9 mouse cellular contexts compared by ENCODE assay signal in genomic region chr9:106282024-106282423, GRCm38 (mm10). TPM values are rescaled to one million over a fixed set of nuclear protein-coding genes. Genes with fewer than 3 reads are reported as not detected.
DNase-seq lines count a peak whose midpoint lies in the region; ATAC-seq and TF ChIP-seq lines count a peak whose summit lies in the region.
"Had no signal": no experiment of that assay in that cellular context is flagged by ENCODE, and none has a peak within 500 bp of the region (broad histone marks: within the 10 kb centered on the region; RNA-seq: fewer than 3 reads in every experiment).

No protein-coding gene starts in this region.

- peak overlapping the region; percentile 76 for H3K4me2 ChIP-seq in neural tube, embryonic 11.5 days (ENCODE audit: low read depth)
- H3K4me2 ChIP-seq in limb, embryonic 14.5 days (replicated peaks; ENCODE audit: low read depth, low read length, severe bottlenecking) = peak overlapping the region; percentile 91
- peak overlapping the region; percentile 90 for H3K4me2 ChIP-seq in stomach, embryonic 16.5 days (ENCODE audit: low read depth, low read length)

- intact Hi-C loops in gastrocnemius, postnatal 36 days (cut with DNase I) = loop anchor here (5.0 kb wide), 1 partner anchor 125 kb away; the partner anchor contains the start of gene Glyctk

- no peak for DNase-seq in neural tube, embryonic 11.5 days (ENCODE audit: low spot score)
- DNase-seq in neural tube, embryonic 10.5 days (ENCODE audit: extremely low spot score, low spot score) = no peak
- DNase-seq in limb, embryonic 14.5 days (ENCODE audit: low spot score) = no peak
- DNase-seq in gastrocnemius, postnatal 36 days = no peak
- DNase-seq in right cerebral cortex, adult 2 months (ENCODE audit: low spot score in 2 of 2) = no peak
- DNase-seq: kidney, postnatal 10 days had no signal

- peaks cover 26% of the 10 kb centered on the region for H3K4me1 ChIP-seq in erythroblast, embryonic 14.5 days (ENCODE audit: control insufficient read depth)
- peaks cover 5% of the 10 kb centered on the region; the same call in 1 of the 2 replicates for H3K4me1 ChIP-seq in neural tube, embryonic 11.5 days (ENCODE audit: control insufficient read depth, insufficient read depth, low read length)
- H3K4me1 ChIP-seq in limb, embryonic 14.5 days (ENCODE audit: control insufficient read depth, insufficient read depth, low read length) = peaks cover 9% of the 10 kb centered on the region; the same call in 1 of the 2 replicates
- H3K4me1 ChIP-seq in stomach, embryonic 16.5 days (ENCODE audit: control insufficient read depth, insufficient read depth, low read length) = peaks cover 13% of the 10 kb centered on the region

- 80% methylated on average over 3 of the region's 3 CpGs for WGBS in neural tube, embryonic 11.5 days
- 73% methylated on average over 3 of the region's 3 CpGs for WGBS in limb, embryonic 14.5 days
- 63% methylated on average over 3 of the region's 3 CpGs for WGBS in stomach, embryonic 16.5 days

- TF ChIP-seq POLR2A in limb, embryonic 14.5 days (IDR thresholded peaks at IDR 0.05; ENCODE audit: borderline replicate concordance, extremely low read depth, insufficient read depth, insufficient read length) = no peak

- peaks cover 40% of the 10 kb centered on the region for H3K36me3 ChIP-seq in erythroblast, embryonic 14.5 days (ENCODE audit: control insufficient read depth)
- peaks cover 2% of the 10 kb centered on the region; the same call in 1 of the 2 replicates for H3K36me3 ChIP-seq in neural tube, embryonic 11.5 days (ENCODE audit: control insufficient read depth, insufficient read depth, low read length)
- peaks cover 12% of the 10 kb centered on the region for H3K36me3 ChIP-seq in limb, embryonic 14.5 days (ENCODE audit: control insufficient read depth, insufficient read depth, low read length)
- no peaks in the 10 kb centered on the region for H3K36me3 ChIP-seq in stomach, embryonic 16.5 days (ENCODE audit: control insufficient read depth, insufficient read depth, low read length)

- H3K27ac ChIP-seq in neural tube, embryonic 11.5 days (ENCODE audit: low read depth, low read length) = no peak overlapping the region
- H3K27ac ChIP-seq in limb, embryonic 14.5 days (replicated peaks; ENCODE audit: low read depth, low read length) = no peak overlapping the region
- H3K27ac ChIP-seq in stomach, embryonic 16.5 days (ENCODE audit: low read length) = no peak overlapping the region

- H3K9ac ChIP-seq in neural tube, embryonic 11.5 days (ENCODE audit: low read length) = no peak overlapping the region; the same call in 1 of the 2 replicates
- H3K9ac ChIP-seq in limb, embryonic 14.5 days (ENCODE audit: low read depth, low read length, severe bottlenecking) = peak overlapping the region; percentile 56
- peak overlapping the region; percentile 73; the same call in 1 of the 2 replicates for H3K9ac ChIP-seq in stomach, embryonic 16.5 days (ENCODE audit: low read length)

- no peak for ATAC-seq in erythroblast, adult 5-6 weeks (replicated peaks; ENCODE audit: low FRiP score, poor library complexity, severe bottlenecking)
- no peak for ATAC-seq in neural tube, embryonic 11.5 days (ENCODE audit: insufficient read depth, low FRiP score, low TSS enrichment)
- ATAC-seq in limb, embryonic 14.5 days (ENCODE audit: low FRiP score, low read depth) = no peak
- ATAC-seq in stomach, embryonic 16.5 days (ENCODE audit: insufficient read depth, low FRiP score) = no peak

- peak overlapping the region; percentile 70 for H3K4me3 ChIP-seq in erythroblast, embryonic 14.5 days (replicated peaks)
- H3K4me3 ChIP-seq in neural tube, embryonic 11.5 days (ENCODE audit: low read depth, low read length) = peak overlapping the region; percentile 67; the same call in 1 of the 2 replicates
- H3K4me3 ChIP-seq in limb, embryonic 14.5 days (replicated peaks; ENCODE audit: low read length) = peak overlapping the region; percentile 61; the same call in 1 of the 2 replicates
- H3K4me3 ChIP-seq in stomach, embryonic 16.5 days (replicated peaks; ENCODE audit: low read length) = peak overlapping the region; percentile 71

- H3K27me3 ChIP-seq in erythroblast, embryonic 14.5 days (ENCODE audit: control insufficient read depth) = no peaks in the 10 kb centered on the region
- no peaks in the 10 kb centered on the region for H3K27me3 ChIP-seq in neural tube, embryonic 11.5 days (ENCODE audit: control insufficient read depth, insufficient read depth, low read length)
- no peaks in the 10 kb centered on the region for H3K27me3 ChIP-seq in limb, embryonic 14.5 days (ENCODE audit: control insufficient read depth, insufficient read depth, low read length)
- H3K27me3 ChIP-seq in stomach, embryonic 16.5 days (ENCODE audit: control insufficient read depth, insufficient read depth, low read length) = no peaks in the 10 kb centered on the region

- no peaks in the 10 kb centered on the region for H3K9me3 ChIP-seq in erythroblast, embryonic 14.5 days (ENCODE audit: control insufficient read depth, low read length)
- no peaks in the 10 kb centered on the region for H3K9me3 ChIP-seq in neural tube, embryonic 11.5 days (ENCODE audit: control insufficient read depth, low read length)
- H3K9me3 ChIP-seq in limb, embryonic 14.5 days (ENCODE audit: control insufficient read depth, low read length) = no peaks in the 10 kb centered on the region
- H3K9me3 ChIP-seq in stomach, embryonic 16.5 days (replicated peaks; ENCODE audit: control insufficient read depth, low read length) = no peaks in the 10 kb centered on the region

RNA-seq across cellular contexts. Expression of gene Poc1a, which starts 1.2 kb away (rescaled TPM):
- polyA plus RNA-seq in erythroblast, embryonic 14.5 days (2012) = 1.8 and 3.7 TPM in 2 replicates
- total RNA-seq in erythroblast, adult 5-6 weeks (2015; ENCODE audit: low replicate concordance) = 3.5 and 4.4 TPM in 2 replicates
- 5.0 and 10.6 TPM in 2 replicates for total RNA-seq in erythroblast, adult 5-6 weeks (2017; ENCODE audit: low replicate concordance)
- 23.7 and 26.6 TPM in 2 replicates for polyA plus RNA-seq in neural tube, embryonic 11.5 days (2014; fragmentation: Nextera tagmentation; extraction: Ambion mirVana)
- 20.1 and 25.9 TPM in 2 replicates for polyA plus RNA-seq in limb, embryonic 14.5 days (2012; rRNA removed)
- polyA plus RNA-seq in limb, embryonic 14.5 days (2014; fragmentation: Nextera tagmentation; extraction: Ambion mirVana) = 17.4 and 20.2 TPM in 2 replicates
- 22.2 and 24.5 TPM in 2 replicates for polyA plus RNA-seq in stomach, embryonic 16.5 days (2015; fragmentation: Nextera tagmentation; extraction: Ambion mirVana)
- 1 to 10 TPM; 1.5 to 1.7 TPM for total RNA-seq in gastrocnemius, postnatal 36 days (2021)

RNA-seq across cellular contexts. Expression of gene Alas1, which starts 33.6 kb away (rescaled TPM):
- polyA plus RNA-seq in erythroblast, embryonic 14.5 days (2012) = 0.43 and 0.52 TPM in 2 replicates
- total RNA-seq in erythroblast, adult 5-6 weeks (2015; ENCODE audit: low replicate concordance) = 72.5 and 82.2 TPM in 2 replicates
- 51.7 and 126 TPM in 2 replicates for total RNA-seq in erythroblast, adult 5-6 weeks (2017; ENCODE audit: low replicate concordance)
- 89.5 and 89.8 TPM in 2 replicates for polyA plus RNA-seq in neural tube, embryonic 11.5 days (2014; fragmentation: Nextera tagmentation; extraction: Ambion mirVana)
- polyA plus RNA-seq in limb, embryonic 14.5 days (2012; rRNA removed) = 83.3 and 97.2 TPM in 2 replicates
- 89.3 and 95.4 TPM in 2 replicates for polyA plus RNA-seq in limb, embryonic 14.5 days (2014; fragmentation: Nextera tagmentation; extraction: Ambion mirVana)
- polyA plus RNA-seq in stomach, embryonic 16.5 days (2015; fragmentation: Nextera tagmentation; extraction: Ambion mirVana) = 131 and 135 TPM in 2 replicates
- 100 to 1,000 TPM; 235 to 282 TPM for total RNA-seq in gastrocnemius, postnatal 36 days (2021)

RNA-seq across cellular contexts. Expression of gene Tlr9, which starts 59.6 kb away (rescaled TPM):
- polyA plus RNA-seq in erythroblast, embryonic 14.5 days (2012) = 0.01 TPM in 1 of 2 replicates, not detected in the other
- total RNA-seq in erythroblast, adult 5-6 weeks (2015; ENCODE audit: low replicate concordance) = 5.0 and 6.1 TPM in 2 replicates
- 0.56 and 1.9 TPM in 2 replicates for total RNA-seq in erythroblast, adult 5-6 weeks (2017; ENCODE audit: low replicate concordance)
- 0.07 TPM in 1 of 2 replicates, not detected in the other for polyA plus RNA-seq in neural tube, embryonic 11.5 days (2014; fragmentation: Nextera tagmentation; extraction: Ambion mirVana)
- polyA plus RNA-seq in limb, embryonic 14.5 days (2012; rRNA removed) = 0.96 and 0.99 TPM in 2 replicates
- 0.08 and 0.11 TPM in 2 replicates for polyA plus RNA-seq in limb, embryonic 14.5 days (2014; fragmentation: Nextera tagmentation; extraction: Ambion mirVana)
- 0.09 TPM in 2 replicates for polyA plus RNA-seq in stomach, embryonic 16.5 days (2015; fragmentation: Nextera tagmentation; extraction: Ambion mirVana)
- under 1 TPM; 0.25 to 0.31 TPM for total RNA-seq in gastrocnemius, postnatal 36 days (2021)

Comparison
In these comparisons a context has a peak if more than half of its experiments do, and no peak if none do; other contexts are left out.
1. RNA of gene Alas1, which starts 33.6 kb away (polyA plus RNA-seq): 131 to 135 TPM in stomach, embryonic 16.5 days, 83.3 to 97.2 TPM in limb, embryonic 14.5 days and 89.5 to 89.8 TPM in neural tube, embryonic 11.5 days; 0.43 to 0.52 TPM in erythroblast, embryonic 14.5 days; every median in the first group is over 10 times any median in the second.
2. Peak in every context shown above with its lines, with median percentiles within 50 percentile points of each other: H3K4me3 ChIP-seq and H3K4me2 ChIP-seq.